Mouse (Mus musculus) embryonic facial prominence, embryonic 15.5 days (tissue): ENCODE measurements at regions not wholly inside any gene's neighbourhood (a gene's known extent, or its start where the extent isn't known, plus 50 kb on each side); places are given as distances from the start of the nearest gene placed in this dataset.

Source experiments
- ATAC-seq: fragments of 200-750 bp; cut with Nextera tagmentation; 2 replicates; pipeline ENCODE4 v1.8.0; 2017; ENCODE audit warnings: low read depth, moderate TSS enrichment; ENCODE audit not compliant: insufficient number of reproducible peaks, low FRiP score, low TSS enrichment
- H3K27ac ChIP-seq: fragments of 300-500 bp; sonication (generic); replicated peaks from 2 replicates; pipeline ENCODE4 v1.5.1; 2015; ENCODE audit warnings: mild to moderate bottlenecking, inconsistent platforms
- H3K27me3 ChIP-seq: fragments of 300-500 bp; sonication (generic); 2 replicates; pipeline ENCODE4 v1.6.1; 2015; ENCODE audit warnings: inconsistent platforms
- H3K36me3 ChIP-seq: fragments of 300-500 bp; sonication (generic); 2 replicates; pipeline ENCODE4 v1.6.1; 2015; ENCODE audit warnings: mild to moderate bottlenecking, inconsistent platforms
- H3K4me1 ChIP-seq: fragments of 300-500 bp; sonication (generic); 2 replicates; pipeline ENCODE4 v1.6.1; 2015; ENCODE audit warnings: inconsistent platforms
- H3K4me2 ChIP-seq: fragments of 300-500 bp; sonication (generic); replicated peaks from 2 replicates; pipeline ENCODE4 v1.6.1; 2015; ENCODE audit warnings: mild to moderate bottlenecking, inconsistent platforms
- H3K4me3 ChIP-seq: fragments of 300-500 bp; sonication (generic); replicated peaks from 2 replicates; pipeline ENCODE4 v1.5.1; 2015; ENCODE audit warnings: mild to moderate bottlenecking, inconsistent platforms
- H3K9ac ChIP-seq: fragments of 300-500 bp; sonication (generic); 2 replicates; pipeline ENCODE4 v1.6.1; 2015; ENCODE audit warnings: inconsistent platforms
- H3K9me3 ChIP-seq: fragments of 300-500 bp; sonication (generic); replicated peaks from 2 replicates; pipeline ENCODE4 v1.6.1; 2016; ENCODE audit warnings: inconsistent platforms
- WGBS: fragments of 180-500 bp; shearing (Covaris S2); methylation state at CpG from one replicate; pipeline ENCODE4 v1.1.7; 2015; 5-methylcytosine and 5-hydroxymethylcytosine counted together

DNA sequence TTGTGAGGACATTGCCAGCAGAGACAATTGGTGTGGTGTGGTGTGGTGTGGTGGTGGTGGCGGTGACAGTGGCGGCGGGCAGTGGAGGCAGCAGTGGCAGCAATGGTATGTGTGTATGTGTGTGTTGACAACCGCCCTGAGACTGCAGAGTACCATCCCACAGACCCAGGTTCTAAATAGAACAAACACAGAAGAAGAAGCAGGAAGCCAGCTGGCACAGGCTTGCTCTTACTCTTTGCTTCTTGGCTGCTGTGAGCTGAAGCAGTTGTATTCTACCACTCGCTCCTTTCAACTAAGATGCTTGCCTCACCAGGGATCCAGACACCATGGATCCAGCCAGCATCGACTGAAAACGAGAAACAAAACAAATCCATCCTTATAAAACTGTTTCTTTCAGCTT, 334.2 kb downstream of the Adgrl2 start:
- WGBS: 69% methylated on average over 7 of the region's 7 CpGs

DNA sequence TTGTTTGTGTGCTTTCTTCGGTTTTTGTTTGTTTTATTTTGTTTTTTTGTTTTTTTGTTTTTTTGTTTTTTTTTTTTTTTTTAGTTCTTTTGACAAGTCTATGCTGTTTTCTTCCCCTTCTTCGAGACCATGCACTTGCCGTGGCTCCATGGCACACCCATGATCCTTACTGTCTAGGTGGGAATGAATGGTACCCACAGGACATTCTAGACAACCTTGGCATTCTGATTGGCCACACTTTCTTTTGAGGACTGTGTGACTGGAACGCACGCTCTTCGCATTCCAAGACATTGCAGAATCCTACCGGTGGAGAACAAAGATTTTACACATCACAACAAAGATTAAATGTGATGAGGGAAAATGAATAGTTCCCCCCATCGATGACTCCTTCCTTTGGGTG, 340.1 kb downstream of the Adgrl2 start:
- no peaks in the 10 kb centered on the region for H3K27me3 ChIP-seq
- H3K4me3 ChIP-seq: no peak overlapping the region
- H3K36me3 ChIP-seq: no peaks in the 10 kb centered on the region
- no peak overlapping the region for H3K27ac ChIP-seq
- H3K9me3 ChIP-seq: no peaks in the 10 kb centered on the region
- H3K9ac ChIP-seq: no peak overlapping the region
- no peak overlapping the region for H3K4me2 ChIP-seq
- no peaks in the 10 kb centered on the region for H3K4me1 ChIP-seq
- ATAC-seq: no peak
- WGBS: 68% methylated on average over 8 of the region's 8 CpGs

More for the DNA sequence above, 334.2 kb downstream of the Adgrl2 start:
- H3K4me2 ChIP-seq: no peak overlapping the region
- ATAC-seq: no peak
- no peaks in the 10 kb centered on the region for H3K36me3 ChIP-seq
- no peaks in the 10 kb centered on the region for H3K9me3 ChIP-seq
- no peak overlapping the region for H3K27ac ChIP-seq
- no peak overlapping the region for H3K9ac ChIP-seq
- H3K27me3 ChIP-seq: no peaks in the 10 kb centered on the region
- no peak overlapping the region for H3K4me3 ChIP-seq
- H3K4me1 ChIP-seq: peaks cover 13% of the 10 kb centered on the region

DNA sequence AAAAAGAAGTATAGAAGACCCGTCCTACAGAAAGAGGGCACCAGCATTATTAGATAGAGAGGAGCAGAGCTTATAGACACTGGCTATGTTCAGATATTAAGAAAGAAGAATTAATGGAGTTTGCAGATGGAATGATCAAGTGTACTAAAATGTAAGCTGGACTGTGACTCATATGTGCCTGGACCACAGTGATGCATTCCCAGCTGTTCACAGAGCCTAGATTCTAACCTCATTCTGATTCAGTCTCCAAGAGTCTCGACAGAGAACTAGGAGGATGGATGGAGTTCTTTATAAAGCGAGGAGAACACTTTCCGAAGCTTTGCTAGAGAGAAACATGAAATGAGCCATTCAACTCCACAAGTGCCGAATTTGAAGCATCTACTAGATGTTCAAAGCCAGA, 345.4 kb downstream of the Adgrl2 start:
- 85% methylated on average over 5 of the region's 5 CpGs for WGBS
- no peak overlapping the region for H3K4me2 ChIP-seq
- no peaks in the 10 kb centered on the region for H3K36me3 ChIP-seq

DNA sequence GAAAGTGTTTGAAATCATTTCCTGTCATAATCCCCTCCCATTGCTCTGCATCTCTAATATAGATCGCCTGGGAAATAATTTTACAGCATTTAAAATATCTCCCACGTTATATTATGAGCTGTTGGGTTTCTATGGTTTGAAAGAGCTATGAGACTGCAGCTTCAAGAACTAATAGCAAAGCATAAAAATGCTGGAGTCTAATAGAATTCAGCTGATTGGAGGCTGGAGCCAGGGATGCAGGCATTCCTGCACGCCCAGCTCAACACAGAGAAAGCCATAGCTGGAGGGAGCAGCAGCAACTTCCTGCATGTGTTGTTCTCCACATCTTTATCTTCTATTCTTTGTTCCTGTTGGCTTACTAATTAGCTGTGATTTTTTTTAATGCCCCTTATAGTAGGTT, 348.8 kb downstream of the Adgrl2 start:
- Histone ChIP-seq H3K4me3 (no peak overlapping the region), H3K36me3 (no peaks in the 10 kb centered on the region), H3K27me3 (no peaks in the 10 kb centered on the region), H3K9ac (no peak overlapping the region), H3K27ac (peak overlapping the region; percentile 48; the same call in 1 of the 2 replicates), H3K4me1 (peaks cover 7% of the 10 kb centered on the region; the same call in 1 of the 2 replicates), H3K9me3 (no peaks in the 10 kb centered on the region), H3K4me2 (no peak overlapping the region)
- WGBS: 42% methylated on average over 3 of the region's 3 CpGs
- ATAC-seq: no peak

More for the DNA sequence above, 345.4 kb downstream of the Adgrl2 start:
- no peak for ATAC-seq
- no peaks in the 10 kb centered on the region for H3K27me3 ChIP-seq
- no peak overlapping the region for H3K4me3 ChIP-seq
- H3K4me1 ChIP-seq: peaks cover 7% of the 10 kb centered on the region; the same call in 1 of the 2 replicates
- H3K9ac ChIP-seq: no peak overlapping the region
- no peaks in the 10 kb centered on the region for H3K9me3 ChIP-seq
- H3K27ac ChIP-seq: no peak overlapping the region

DNA sequence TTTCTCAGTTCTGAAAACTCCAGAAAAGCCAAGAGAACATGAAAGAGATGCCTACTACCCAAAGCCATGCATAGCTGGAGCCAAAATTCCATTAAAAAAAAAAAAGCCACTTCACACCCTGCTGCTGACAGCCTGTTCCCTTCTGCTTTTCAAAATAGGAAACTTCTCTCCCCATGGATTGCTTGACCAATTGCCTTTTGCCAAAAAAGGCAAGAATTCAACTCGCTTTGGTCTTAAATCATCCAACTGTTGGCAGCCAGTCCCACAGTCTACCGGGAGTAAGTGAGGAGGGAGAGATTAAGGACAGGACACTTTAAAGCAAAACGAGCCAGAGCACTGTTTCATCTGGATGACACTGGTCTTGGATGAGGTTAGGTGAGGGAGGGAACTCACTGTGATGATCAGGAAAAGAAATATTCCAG, 349.7 kb downstream of the Adgrl2 start:
- H3K27me3 ChIP-seq: no peaks in the 10 kb centered on the region
- H3K9ac ChIP-seq: no peak overlapping the region
- no peak for ATAC-seq
- H3K4me1 ChIP-seq: peaks cover 7% of the 10 kb centered on the region; the same call in 1 of the 2 replicates
- H3K9me3 ChIP-seq: no peaks in the 10 kb centered on the region
- WGBS: 25% methylated on average over 3 of the region's 3 CpGs
- peak overlapping the region; percentile 48; the same call in 1 of the 2 replicates for H3K27ac ChIP-seq
- H3K4me2 ChIP-seq: no peak overlapping the region
- no peaks in the 10 kb centered on the region for H3K36me3 ChIP-seq
- no peak overlapping the region for H3K4me3 ChIP-seq

DNA sequence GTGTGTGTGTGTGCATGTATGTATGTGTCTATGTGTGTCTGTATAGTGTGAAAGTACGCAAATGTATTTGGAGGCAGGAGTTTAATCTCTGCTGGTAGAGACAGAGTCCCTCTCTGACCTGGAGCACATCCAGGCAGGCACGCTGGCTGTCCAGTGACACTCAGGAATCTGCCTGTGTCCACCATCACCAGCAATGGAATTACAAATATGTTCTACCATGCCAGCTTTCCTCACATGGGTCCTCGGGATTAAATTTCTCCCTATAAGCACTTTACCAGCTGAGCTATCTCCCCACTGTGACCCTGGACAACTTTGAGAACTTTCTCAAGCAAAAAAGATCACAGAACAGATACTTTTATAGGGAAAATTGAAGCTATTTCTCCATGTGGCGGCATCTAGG, 355.3 kb downstream of the Adgrl2 start:
- no peak for ATAC-seq
- H3K4me3 ChIP-seq: no peak overlapping the region
- H3K9me3 ChIP-seq: no peaks in the 10 kb centered on the region
- H3K4me2 ChIP-seq: no peak overlapping the region
- H3K9ac ChIP-seq: no peak overlapping the region
- H3K27me3 ChIP-seq: no peaks in the 10 kb centered on the region
- H3K36me3 ChIP-seq: no peaks in the 10 kb centered on the region
- 67% methylated on average over 4 of the region's 4 CpGs for WGBS
- H3K27ac ChIP-seq: no peak overlapping the region
- peaks cover 13% of the 10 kb centered on the region; the same call in 1 of the 2 replicates for H3K4me1 ChIP-seq

DNA sequence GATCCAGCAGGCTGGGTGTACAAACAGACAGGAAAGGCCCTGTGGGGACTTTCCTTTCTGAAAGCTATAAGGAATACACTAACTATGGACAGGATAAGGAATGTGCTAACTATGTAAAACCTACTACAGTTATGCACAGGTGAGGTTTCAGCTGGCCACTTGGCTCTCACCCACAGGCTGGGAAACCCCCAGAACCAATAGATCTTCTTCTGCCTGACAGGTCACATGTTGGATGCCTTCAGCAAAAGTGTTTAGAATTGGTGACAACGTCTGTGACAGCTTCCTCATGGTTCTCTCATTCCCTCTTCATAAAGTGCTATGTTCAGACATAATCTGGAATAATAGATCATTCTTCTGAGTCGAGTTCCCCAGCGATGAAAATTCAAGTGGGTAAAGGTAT, 356.0 kb downstream of the Adgrl2 start:
- WGBS: 56% methylated on average over 3 of the region's 3 CpGs
- no peak overlapping the region for H3K4me2 ChIP-seq

DNA sequence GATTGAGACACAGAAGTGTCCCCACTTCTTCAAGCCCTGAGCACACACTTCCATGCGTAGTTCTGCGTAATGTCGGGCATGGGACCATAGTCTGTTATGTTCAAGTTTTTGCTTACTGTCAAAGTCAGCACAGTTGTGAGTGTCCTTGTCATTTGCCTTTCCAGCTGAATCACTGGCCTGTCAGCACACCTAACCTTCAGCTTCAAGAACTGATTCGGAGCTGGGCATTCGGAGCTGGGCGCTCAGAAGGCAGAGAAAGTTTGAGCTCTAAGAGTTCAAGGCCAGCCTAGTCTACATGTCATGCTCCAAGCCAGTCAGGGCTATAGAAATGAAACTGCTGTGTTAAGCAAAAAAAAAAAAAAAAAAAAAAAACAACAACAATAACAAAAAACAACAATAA, 357.1 kb downstream of the Adgrl2 start:
- no peak overlapping the region for H3K27ac ChIP-seq
- H3K9me3 ChIP-seq: no peaks in the 10 kb centered on the region
- no peak overlapping the region for H3K4me2 ChIP-seq
- no peak overlapping the region for H3K9ac ChIP-seq
- no peaks in the 10 kb centered on the region for H3K36me3 ChIP-seq
- no peak for ATAC-seq
- WGBS: over 99% methylated on average over 6 of the region's 6 CpGs
- peaks cover 13% of the 10 kb centered on the region; the same call in 1 of the 2 replicates for H3K4me1 ChIP-seq
- H3K4me3 ChIP-seq: no peak overlapping the region
- no peaks in the 10 kb centered on the region for H3K27me3 ChIP-seq

More for the DNA sequence above, 356.0 kb downstream of the Adgrl2 start:
- Histone ChIP-seq H3K4me1 (peaks cover 13% of the 10 kb centered on the region; the same call in 1 of the 2 replicates), H3K9me3 (no peaks in the 10 kb centered on the region), H3K27ac (no peak overlapping the region), H3K4me3 (no peak overlapping the region), H3K36me3 (no peaks in the 10 kb centered on the region), H3K27me3 (no peaks in the 10 kb centered on the region), H3K9ac (no peak overlapping the region)
- no peak for ATAC-seq

DNA sequence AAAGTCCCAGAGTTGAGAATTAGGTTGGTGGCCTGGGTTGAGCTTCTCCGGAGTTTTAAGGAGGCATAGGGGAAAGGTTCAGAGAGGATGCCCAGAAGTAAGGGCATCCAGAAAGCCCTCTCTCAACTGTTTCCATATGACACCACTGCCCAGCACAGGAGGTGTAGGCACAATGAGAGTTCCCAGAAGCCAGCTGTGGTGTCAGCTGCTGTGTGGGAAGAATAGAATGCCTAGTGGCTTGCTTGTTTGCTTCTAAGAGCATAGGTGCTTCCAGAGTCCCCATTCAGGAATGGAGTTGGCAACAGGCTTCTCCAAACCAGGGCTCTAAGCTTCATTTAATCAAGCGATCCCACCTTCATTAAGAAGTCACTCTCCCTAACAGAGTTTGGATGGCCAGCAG, 357.9 kb downstream of the Adgrl2 start:
- H3K4me1 ChIP-seq: peaks cover 13% of the 10 kb centered on the region; the same call in 1 of the 2 replicates
- ATAC-seq: no peak
- H3K9me3 ChIP-seq: no peaks in the 10 kb centered on the region
- no peaks in the 10 kb centered on the region for H3K27me3 ChIP-seq
- WGBS: 83% methylated on average over 2 of the region's 2 CpGs
- H3K4me3 ChIP-seq: no peak overlapping the region
- no peak overlapping the region for H3K27ac ChIP-seq
- no peak overlapping the region for H3K9ac ChIP-seq
- no peaks in the 10 kb centered on the region for H3K36me3 ChIP-seq
- H3K4me2 ChIP-seq: no peak overlapping the region

DNA sequence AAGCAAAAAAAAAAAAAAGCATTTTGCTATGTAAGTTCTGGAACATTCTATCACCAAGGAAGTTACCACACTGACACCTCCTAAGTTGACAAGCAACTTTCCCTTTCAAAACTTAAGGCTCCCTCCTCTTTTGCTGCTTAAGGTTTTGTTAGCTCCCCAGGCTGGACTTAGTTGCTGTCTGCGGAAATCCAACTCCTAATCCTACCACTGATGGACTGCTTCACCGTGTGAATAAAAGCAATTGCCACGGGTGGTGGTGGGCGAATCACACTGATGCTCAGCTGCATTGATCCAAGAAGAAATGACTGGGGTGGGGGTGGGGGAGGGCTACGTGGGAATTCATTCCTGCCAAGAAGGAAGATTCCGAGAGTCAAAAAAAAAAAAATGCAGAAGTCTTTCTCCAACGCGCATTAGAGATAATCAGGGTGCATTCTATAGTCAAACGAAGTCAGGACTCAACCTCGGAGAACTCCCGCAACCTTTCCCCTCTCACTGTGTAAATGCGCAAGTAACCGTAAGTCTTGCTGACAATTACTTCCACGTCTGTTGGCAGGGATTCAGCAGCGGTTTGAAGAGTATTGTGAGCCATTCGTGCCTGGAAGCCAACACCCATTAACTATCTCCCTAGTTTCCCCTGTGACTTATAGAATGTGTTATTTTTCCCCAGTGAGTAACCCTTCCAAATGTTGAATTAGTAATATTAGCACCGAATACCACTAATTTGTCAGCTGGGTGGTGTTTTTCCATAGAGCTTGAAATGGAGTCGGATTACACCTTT, 358.8 kb downstream of the Adgrl2 start:
- WGBS: 46% methylated on average over 18 of the region's 18 CpGs
- Histone ChIP-seq H3K27ac (no peak overlapping the region), H3K9ac (no peak overlapping the region), H3K4me1 (peaks cover 13% of the 10 kb centered on the region; the same call in 1 of the 2 replicates), H3K27me3 (no peaks in the 10 kb centered on the region), H3K4me2 (peak overlapping the region; percentile 15; the same call in 1 of the 2 replicates), H3K36me3 (no peaks in the 10 kb centered on the region), H3K4me3 (no peak overlapping the region), H3K9me3 (no peaks in the 10 kb centered on the region)
- no peak for ATAC-seq

DNA sequence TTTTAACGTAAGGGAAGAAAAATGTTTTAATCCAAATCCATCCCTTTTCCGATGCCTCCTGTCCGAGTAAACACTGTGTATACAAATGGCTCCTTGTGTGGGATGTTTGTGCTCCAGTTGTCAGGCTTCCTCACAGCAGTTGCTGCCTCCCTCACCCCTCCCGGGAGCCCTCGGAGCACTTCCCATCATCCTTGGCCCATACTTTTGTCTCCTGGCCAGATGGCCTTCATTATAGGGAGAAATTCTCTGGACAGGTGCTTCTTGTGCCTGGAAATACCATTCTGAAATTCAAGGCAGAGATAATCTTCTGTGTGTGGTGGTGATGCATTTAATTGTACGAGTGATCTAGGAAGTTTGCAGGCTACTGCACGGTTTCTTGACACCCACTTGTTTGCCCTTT, 359.5 kb downstream of the Adgrl2 start:
- Histone ChIP-seq H3K36me3 (no peaks in the 10 kb centered on the region), H3K4me2 (no peak overlapping the region), H3K4me1 (peaks cover 13% of the 10 kb centered on the region; the same call in 1 of the 2 replicates), H3K27me3 (no peaks in the 10 kb centered on the region), H3K4me3 (no peak overlapping the region), H3K27ac (no peak overlapping the region), H3K9ac (no peak overlapping the region), H3K9me3 (no peaks in the 10 kb centered on the region)
- peak; percentile 60; the same call in 1 of the 2 replicates for ATAC-seq
- WGBS: 27% methylated on average over 7 of the region's 7 CpGs
